Mouse (Mus musculus): Measurements from ENCODE around the gene Olfr646.

DNA sequence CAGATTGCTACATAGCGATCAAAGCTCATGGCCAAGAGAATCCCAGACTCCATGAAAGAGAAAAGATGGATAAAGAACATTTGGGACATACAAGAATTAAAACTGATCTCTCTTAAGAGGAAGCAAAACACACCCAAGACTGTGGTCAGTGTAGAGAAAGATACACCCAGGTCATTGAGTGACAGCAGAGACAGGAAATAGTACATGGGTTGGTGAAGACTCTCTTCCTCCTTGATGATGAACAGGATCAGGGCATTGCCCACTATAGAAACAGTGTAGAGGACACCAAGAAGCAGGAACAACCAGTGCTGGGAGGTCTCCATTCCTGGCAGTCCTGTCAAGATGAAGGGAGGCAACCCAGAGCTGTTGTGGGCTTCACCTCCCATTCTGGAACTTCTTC, 45.5 kb upstream of the Olfr646 start:
- no peak for TF ChIP-seq CTCF (IDR thresholded peaks at IDR 0.05; ENCODE audit: low read depth)
- no peak for TF ChIP-seq EP300 (IDR thresholded peaks at IDR 0.05; ENCODE audit: low read depth)

Data from liver, postnatal 0 days (tissue).